Mouse (Mus musculus): Measurements from ENCODE around the gene Clcc1. TPM values are rescaled to one million over a fixed set of nuclear protein-coding genes. Genes with fewer than 3 reads are reported as not detected.
"Not testable (repeated sequence)": the region's sequence is repeated elsewhere in the genome, so short reads cannot be mapped to it uniquely, and the experiment has no call there.

Gene Clcc1
- polyA plus RNA-seq, 1 experiment from 2014 or later, result 70.9 TPM

- DNase-seq (ENCODE audit: low spot score) (no peak), ATAC-seq (replicated peaks; ENCODE audit: low FRiP score, low TSS enrichment, low read depth) (no peak)
- H3K27me3 ChIP-seq (replicated peaks; ENCODE audit: control insufficient read depth, insufficient read depth, low read length), result no peaks in the 10 kb centered on the region
- no peak overlapping the region for H3K27ac ChIP-seq (ENCODE audit: low read depth)
- H3K9ac ChIP-seq (ENCODE audit: low read length), result no peak overlapping the region
- peaks cover 11% of the 10 kb centered on the region for H3K4me1 ChIP-seq (replicated peaks; ENCODE audit: control insufficient read depth, insufficient read depth, low read length)
- 20% methylated on average over 9 of the region's 9 CpGs for WGBS
- H3K4me3 ChIP-seq (ENCODE audit: low read depth, low read length), result peak overlapping the region; percentile 87; the same call in 1 of the 2 replicates
- H3K9me3 ChIP-seq (ENCODE audit: control insufficient read depth, low read length), result no peaks in the 10 kb centered on the region
- peak overlapping the region; percentile 50 for H3K4me2 ChIP-seq (ENCODE audit: low read length)
- no peaks in the 10 kb centered on the region for H3K36me3 ChIP-seq (ENCODE audit: control insufficient read depth, insufficient read depth, low read length)
Measured at GRCm38 (mm10) chr3:108652866-108653642, 659 bp upstream of the Clcc1 start.

GRCm38 (mm10) chr3:108654566-108654965 lies 853 bp downstream of the Clcc1 start:
- peak; percentile 62 for DNase-seq (ENCODE audit: low spot score)

GRCm38 (mm10) chr3:108655486-108655885 lies 1.8 kb downstream of the Clcc1 start:
- Histone ChIP-seq H3K9me3 (ENCODE audit: control insufficient read depth, low read length) (no peaks in the 10 kb centered on the region), H3K36me3 (ENCODE audit: control insufficient read depth, insufficient read depth, low read length) (no peaks in the 10 kb centered on the region), H3K4me2 (ENCODE audit: low read length) (no peak overlapping the region), H3K9ac (ENCODE audit: low read length) (no peak overlapping the region), H3K4me3 (ENCODE audit: low read depth, low read length) (no peak overlapping the region), H3K4me1 (replicated peaks; ENCODE audit: control insufficient read depth, insufficient read depth, low read length) (peaks cover 11% of the 10 kb centered on the region), H3K27ac (ENCODE audit: low read depth) (no peak overlapping the region), H3K27me3 (replicated peaks; ENCODE audit: control insufficient read depth, insufficient read depth, low read length) (no peaks in the 10 kb centered on the region)
- 87% methylated on average over 7 of the region's 7 CpGs for WGBS
- ATAC-seq (replicated peaks; ENCODE audit: low FRiP score, low TSS enrichment, low read depth) (no peak), DNase-seq (ENCODE audit: low spot score) (no peak)

More at GRCm38 (mm10) chr3:108654566-108654965, 853 bp downstream of the Clcc1 start:
- H3K36me3 ChIP-seq (ENCODE audit: control insufficient read depth, insufficient read depth, low read length), result no peaks in the 10 kb centered on the region
- peak overlapping the region; percentile 86 for H3K9ac ChIP-seq (ENCODE audit: low read length)
- peak overlapping the region; percentile 72 for H3K4me2 ChIP-seq (ENCODE audit: low read length)
- H3K4me1 ChIP-seq (replicated peaks; ENCODE audit: control insufficient read depth, insufficient read depth, low read length), result peaks cover 11% of the 10 kb centered on the region
- peak overlapping the region; percentile 87 for H3K4me3 ChIP-seq (ENCODE audit: low read depth, low read length)
- no peak for ATAC-seq (replicated peaks; ENCODE audit: low FRiP score, low TSS enrichment, low read depth)
- whole genome bisulfite sequencing, result 24% methylated on average over 14 of the region's 14 CpGs
- H3K9me3 ChIP-seq (ENCODE audit: control insufficient read depth, low read length), result no peaks in the 10 kb centered on the region
- no peaks in the 10 kb centered on the region for H3K27me3 ChIP-seq (replicated peaks; ENCODE audit: control insufficient read depth, insufficient read depth, low read length)
- no peak overlapping the region for H3K27ac ChIP-seq (ENCODE audit: low read depth)

- Histone ChIP-seq H3K27me3 (replicated peaks; ENCODE audit: control insufficient read depth, insufficient read depth, low read length) (no peaks in the 10 kb centered on the region), H3K4me2 (ENCODE audit: low read length) (no peak overlapping the region), H3K9ac (ENCODE audit: low read length) (no peak overlapping the region), H3K4me1 (replicated peaks; ENCODE audit: control insufficient read depth, insufficient read depth, low read length) (peaks cover 11% of the 10 kb centered on the region), H3K9me3 (ENCODE audit: control insufficient read depth, low read length) (no peaks in the 10 kb centered on the region), H3K36me3 (ENCODE audit: control insufficient read depth, insufficient read depth, low read length) (peaks cover 23% of the 10 kb centered on the region), H3K27ac (ENCODE audit: low read depth) (no peak overlapping the region), H3K4me3 (ENCODE audit: low read depth, low read length) (no peak overlapping the region)
- WGBS, result 95% methylated on average over 9 of the region's 9 CpGs
- peak; percentile 13 for DNase-seq (ENCODE audit: low spot score)
- no peak for ATAC-seq (replicated peaks; ENCODE audit: low FRiP score, low TSS enrichment, low read depth)
Measured at GRCm38 (mm10) chr3:108658612-108659011, 4.9 kb downstream of the Clcc1 start.

- no peak for DNase-seq (ENCODE audit: low spot score)
Measured at GRCm38 (mm10) chr3:108660941-108661340, 7.2 kb downstream of the Clcc1 start.

GRCm38 (mm10) chr3:108676616-108677015 lies 22.9 kb downstream of the Clcc1 start:
- Histone ChIP-seq H3K27me3 (replicated peaks; ENCODE audit: control insufficient read depth, insufficient read depth, low read length) (no peaks in the 10 kb centered on the region), H3K36me3 (ENCODE audit: control insufficient read depth, insufficient read depth, low read length) (peaks cover 95% of the 10 kb centered on the region), H3K27ac (ENCODE audit: low read depth) (no peak overlapping the region), H3K4me3 (ENCODE audit: low read depth, low read length) (no peak overlapping the region), H3K4me1 (replicated peaks; ENCODE audit: control insufficient read depth, insufficient read depth, low read length) (no peaks in the 10 kb centered on the region), H3K4me2 (ENCODE audit: low read length) (no peak overlapping the region), H3K9me3 (ENCODE audit: control insufficient read depth, low read length) (no peaks in the 10 kb centered on the region), H3K9ac (ENCODE audit: low read length) (no peak overlapping the region)
- 77% methylated on average over 4 of the region's 4 CpGs for WGBS
- ATAC-seq (replicated peaks; ENCODE audit: low FRiP score, low TSS enrichment, low read depth) (no peak), DNase-seq (ENCODE audit: low spot score) (no peak)

More at GRCm38 (mm10) chr3:108660941-108661340, 7.2 kb downstream of the Clcc1 start:
- Histone ChIP-seq H3K4me3 (ENCODE audit: low read depth, low read length) (no peak overlapping the region), H3K36me3 (ENCODE audit: control insufficient read depth, insufficient read depth, low read length) (peaks cover 37% of the 10 kb centered on the region), H3K27me3 (replicated peaks; ENCODE audit: control insufficient read depth, insufficient read depth, low read length) (no peaks in the 10 kb centered on the region), H3K4me2 (ENCODE audit: low read length) (no peak overlapping the region), H3K27ac (ENCODE audit: low read depth) (no peak overlapping the region), H3K9me3 (ENCODE audit: control insufficient read depth, low read length) (no peaks in the 10 kb centered on the region), H3K4me1 (replicated peaks; ENCODE audit: control insufficient read depth, insufficient read depth, low read length) (no peaks in the 10 kb centered on the region), H3K9ac (ENCODE audit: low read length) (no peak overlapping the region)
- WGBS, result 81% methylated on average over 1 of the region's 1 CpGs
- ATAC-seq (replicated peaks; ENCODE audit: low FRiP score, low TSS enrichment, low read depth), result no peak

- no peak overlapping the region for H3K4me2 ChIP-seq (ENCODE audit: low read length)
- no peaks in the 10 kb centered on the region for H3K9me3 ChIP-seq (ENCODE audit: control insufficient read depth, low read length)
- 87% methylated on average over 4 of the region's 4 CpGs for WGBS
- no peaks in the 10 kb centered on the region for H3K27me3 ChIP-seq (replicated peaks; ENCODE audit: control insufficient read depth, insufficient read depth, low read length)
- DNase-seq (ENCODE audit: low spot score), result no peak
- H3K4me1 ChIP-seq (replicated peaks; ENCODE audit: control insufficient read depth, insufficient read depth, low read length), result no peaks in the 10 kb centered on the region
- no peak overlapping the region for H3K27ac ChIP-seq (ENCODE audit: low read depth)
- no peak overlapping the region for H3K9ac ChIP-seq (ENCODE audit: low read length)
- H3K36me3 ChIP-seq (ENCODE audit: control insufficient read depth, insufficient read depth, low read length), result peaks cover 95% of the 10 kb centered on the region
- no peak for ATAC-seq (replicated peaks; ENCODE audit: low FRiP score, low TSS enrichment, low read depth)
- H3K4me3 ChIP-seq (ENCODE audit: low read depth, low read length), result no peak overlapping the region
Measured at GRCm38 (mm10) chr3:108681004-108681403, 27.3 kb downstream of the Clcc1 start.

- H3K36me3 ChIP-seq (ENCODE audit: control insufficient read depth, insufficient read depth, low read length), result peaks cover 90% of the 10 kb centered on the region
- H3K4me3 ChIP-seq (ENCODE audit: low read depth, low read length); ATAC-seq (replicated peaks; ENCODE audit: low FRiP score, low TSS enrichment, low read depth); H3K9me3 ChIP-seq (ENCODE audit: control insufficient read depth, low read length); H3K27ac ChIP-seq (ENCODE audit: low read depth); H3K9ac ChIP-seq (ENCODE audit: low read length); DNase-seq (ENCODE audit: low spot score); H3K4me2 ChIP-seq (ENCODE audit: low read length); H3K4me1 ChIP-seq (replicated peaks; ENCODE audit: control insufficient read depth, insufficient read depth, low read length); H3K27me3 ChIP-seq (replicated peaks; ENCODE audit: control insufficient read depth, insufficient read depth, low read length): not testable (repeated sequence)
- WGBS, result 93% methylated on average over 5 of the region's 5 CpGs
Measured at GRCm38 (mm10) chr3:108683597-108683996, 29.9 kb downstream of the Clcc1 start.

- Histone ChIP-seq H3K9me3 (ENCODE audit: control insufficient read depth, low read length) (no peaks in the 10 kb centered on the region), H3K4me3 (ENCODE audit: low read depth, low read length) (no peak overlapping the region), H3K4me1 (replicated peaks; ENCODE audit: control insufficient read depth, insufficient read depth, low read length) (no peaks in the 10 kb centered on the region), H3K4me2 (ENCODE audit: low read length) (no peak overlapping the region), H3K27ac (ENCODE audit: low read depth) (no peak overlapping the region), H3K9ac (ENCODE audit: low read length) (no peak overlapping the region), H3K27me3 (replicated peaks; ENCODE audit: control insufficient read depth, insufficient read depth, low read length) (no peaks in the 10 kb centered on the region), H3K36me3 (ENCODE audit: control insufficient read depth, insufficient read depth, low read length) (peaks cover 87% of the 10 kb centered on the region)
- 98% methylated on average over 7 of the region's 7 CpGs for WGBS
- no peak for DNase-seq (ENCODE audit: low spot score)
- no peak for ATAC-seq (replicated peaks; ENCODE audit: low FRiP score, low TSS enrichment, low read depth)
Measured at GRCm38 (mm10) chr3:108685701-108686100, 32.0 kb downstream of the Clcc1 start.
